Mouse (Mus musculus) lung, embryonic 15.5 days (tissue): ENCODE measurements at regions not wholly inside any gene's neighbourhood (a gene's known extent, or its start where the extent isn't known, plus 50 kb on each side); places are given as distances from the start of the nearest gene placed in this dataset.

ENCODE experiments used
- ATAC-seq: fragments of 200-750 bp; cut with Nextera tagmentation; 2 replicates; pipeline ENCODE4 v1.8.0; 2017; ENCODE audit warnings: moderate number of reproducible peaks, borderline replicate concordance; ENCODE audit not compliant: low FRiP score, low TSS enrichment; ENCODE audit errors: extremely low read depth
- H3K27ac ChIP-seq: fragments of 300-500 bp; sonication (generic); 2 replicates; pipeline ENCODE4 v1.5.1; 2015; ENCODE audit warnings: moderate library complexity, mild to moderate bottlenecking, inconsistent platforms
- H3K27me3 ChIP-seq: fragments of 300-500 bp; sonication (generic); 2 replicates; pipeline ENCODE4 v1.6.1; 2015; ENCODE audit warnings: inconsistent platforms
- H3K36me3 ChIP-seq: fragments of 300-500 bp; sonication (generic); 2 replicates; pipeline ENCODE4 v1.6.1; 2015; ENCODE audit warnings: inconsistent platforms
- H3K4me1 ChIP-seq: fragments of 300-500 bp; sonication (generic); 2 replicates; pipeline ENCODE4 v1.6.1; 2015; ENCODE audit warnings: inconsistent platforms
- H3K4me2 ChIP-seq: fragments of 300-500 bp; sonication (generic); 2 replicates; pipeline ENCODE4 v1.6.1; 2015; ENCODE audit warnings: inconsistent platforms, mild to moderate bottlenecking, moderate library complexity
- H3K4me3 ChIP-seq: fragments of 300-500 bp; sonication (generic); 2 replicates; pipeline ENCODE4 v1.5.1; 2015; ENCODE audit warnings: mild to moderate bottlenecking, inconsistent platforms
- H3K9ac ChIP-seq: fragments of 300-500 bp; sonication (generic); 2 replicates; pipeline ENCODE4 v1.6.1; 2015; ENCODE audit warnings: inconsistent platforms
- H3K9me3 ChIP-seq: fragments of 300-500 bp; sonication (generic); 2 replicates; pipeline ENCODE4 v1.6.1; 2016; ENCODE audit warnings: inconsistent platforms
- WGBS: fragments of 180-500 bp; shearing (Covaris S2); methylation state at CpG from one replicate; pipeline ENCODE4 v1.1.7; 2015; 5-methylcytosine and 5-hydroxymethylcytosine counted together

GRCm38 (mm10) chr13:48153684-48154413, 107.2 kb upstream of the Id4 start:
- no peak overlapping the region for H3K4me2 ChIP-seq
- no peaks in the 10 kb centered on the region for H3K36me3 ChIP-seq
- no peaks in the 10 kb centered on the region for H3K27me3 ChIP-seq
- no peak overlapping the region for H3K4me3 ChIP-seq
- WGBS: 70% methylated on average over 7 of the region's 7 CpGs
- H3K9ac ChIP-seq: no peak overlapping the region
- H3K27ac ChIP-seq: no peak overlapping the region
- H3K4me1 ChIP-seq: no peaks in the 10 kb centered on the region
- no peaks in the 10 kb centered on the region for H3K9me3 ChIP-seq
- no peak for ATAC-seq

- Histone ChIP-seq H3K9ac (no peak overlapping the region), H3K4me1 (no peaks in the 10 kb centered on the region), H3K27ac (no peak overlapping the region), H3K36me3 (no peaks in the 10 kb centered on the region), H3K27me3 (no peaks in the 10 kb centered on the region), H3K9me3 (no peaks in the 10 kb centered on the region), H3K4me2 (no peak overlapping the region), H3K4me3 (no peak overlapping the region)
- 48% methylated on average over 6 of the region's 6 CpGs for WGBS
- ATAC-seq: no peak
Measured at GRCm38 (mm10) chr13:48154414-48155105, 106.5 kb upstream of the Id4 start.

GRCm38 (mm10) chr13:48159020-48159910, 101.8 kb upstream of the Id4 start:
- H3K4me3 ChIP-seq: no peak overlapping the region
- H3K27me3 ChIP-seq: no peaks in the 10 kb centered on the region
- H3K9me3 ChIP-seq: no peaks in the 10 kb centered on the region
- no peaks in the 10 kb centered on the region for H3K36me3 ChIP-seq
- H3K27ac ChIP-seq: no peak overlapping the region
- no peak overlapping the region for H3K9ac ChIP-seq
- H3K4me1 ChIP-seq: no peaks in the 10 kb centered on the region
- no peak for ATAC-seq
- H3K4me2 ChIP-seq: no peak overlapping the region
- 28% methylated on average over 15 of the region's 15 CpGs for WGBS

GRCm38 (mm10) chr13:48160161-48160560, 100.9 kb upstream of the Id4 start:
- Histone ChIP-seq H3K4me3 (no peak overlapping the region), H3K4me1 (no peaks in the 10 kb centered on the region), H3K4me2 (no peak overlapping the region), H3K27ac (no peak overlapping the region), H3K36me3 (no peaks in the 10 kb centered on the region), H3K9me3 (no peaks in the 10 kb centered on the region), H3K9ac (no peak overlapping the region), H3K27me3 (no peaks in the 10 kb centered on the region)
- no peak for ATAC-seq
- 69% methylated on average over 5 of the region's 5 CpGs for WGBS

GRCm38 (mm10) chr13:48161339-48161738, 99.7 kb upstream of the Id4 start:
- ATAC-seq: no peak
- 75% methylated on average over 9 of the region's 9 CpGs for WGBS

GRCm38 (mm10) chr13:48164586-48164985, 96.4 kb upstream of the Id4 start:
- Histone ChIP-seq H3K9me3 (no peaks in the 10 kb centered on the region), H3K27ac (no peak overlapping the region), H3K4me3 (no peak overlapping the region), H3K4me1 (no peaks in the 10 kb centered on the region), H3K9ac (no peak overlapping the region), H3K4me2 (no peak overlapping the region), H3K27me3 (no peaks in the 10 kb centered on the region), H3K36me3 (no peaks in the 10 kb centered on the region)
- ATAC-seq: no peak
- WGBS: 88% methylated on average over 6 of the region's 6 CpGs

More at GRCm38 (mm10) chr13:48161339-48161738, 99.7 kb upstream of the Id4 start:
- no peak overlapping the region for H3K4me3 ChIP-seq
- H3K4me2 ChIP-seq: no peak overlapping the region
- no peak overlapping the region for H3K9ac ChIP-seq
- no peaks in the 10 kb centered on the region for H3K36me3 ChIP-seq
- H3K9me3 ChIP-seq: no peaks in the 10 kb centered on the region
- H3K27ac ChIP-seq: no peak overlapping the region
- H3K27me3 ChIP-seq: no peaks in the 10 kb centered on the region
- no peaks in the 10 kb centered on the region for H3K4me1 ChIP-seq

GRCm38 (mm10) chr13:48165838-48166237, 95.2 kb upstream of the Id4 start:
- H3K9me3 ChIP-seq: no peaks in the 10 kb centered on the region
- WGBS: 73% methylated on average over 1 of the region's 1 CpGs
- H3K36me3 ChIP-seq: no peaks in the 10 kb centered on the region
- no peak overlapping the region for H3K27ac ChIP-seq
- H3K4me2 ChIP-seq: no peak overlapping the region
- ATAC-seq: no peak
- no peak overlapping the region for H3K9ac ChIP-seq
- no peaks in the 10 kb centered on the region for H3K4me1 ChIP-seq
- no peak overlapping the region for H3K4me3 ChIP-seq
- no peaks in the 10 kb centered on the region for H3K27me3 ChIP-seq

GRCm38 (mm10) chr13:48167976-48168375, 93.1 kb upstream of the Id4 start:
- H3K4me3 ChIP-seq: no peak overlapping the region
- no peak overlapping the region for H3K27ac ChIP-seq
- no peaks in the 10 kb centered on the region for H3K36me3 ChIP-seq
- H3K9ac ChIP-seq: no peak overlapping the region
- no peaks in the 10 kb centered on the region for H3K27me3 ChIP-seq
- H3K4me1 ChIP-seq: no peaks in the 10 kb centered on the region
- ATAC-seq: no peak
- H3K9me3 ChIP-seq: no peaks in the 10 kb centered on the region
- 45% methylated on average over 8 of the region's 8 CpGs for WGBS
- H3K4me2 ChIP-seq: no peak overlapping the region

- H3K4me2 ChIP-seq: no peak overlapping the region
- no peak overlapping the region for H3K27ac ChIP-seq
- no peaks in the 10 kb centered on the region for H3K36me3 ChIP-seq
- H3K4me1 ChIP-seq: no peaks in the 10 kb centered on the region
- H3K27me3 ChIP-seq: no peaks in the 10 kb centered on the region
- no peaks in the 10 kb centered on the region for H3K9me3 ChIP-seq
- WGBS: 56% methylated on average over 16 of the region's 16 CpGs
- ATAC-seq: no peak
- H3K4me3 ChIP-seq: no peak overlapping the region
- H3K9ac ChIP-seq: no peak overlapping the region
Measured at GRCm38 (mm10) chr13:48171309-48171953, 89.6 kb upstream of the Id4 start.

GRCm38 (mm10) chr13:48171994-48172393, 89.0 kb upstream of the Id4 start:
- Histone ChIP-seq H3K4me1 (no peaks in the 10 kb centered on the region), H3K27me3 (no peaks in the 10 kb centered on the region), H3K4me3 (no peak overlapping the region), H3K9me3 (no peaks in the 10 kb centered on the region), H3K4me2 (no peak overlapping the region), H3K27ac (no peak overlapping the region), H3K36me3 (no peaks in the 10 kb centered on the region), H3K9ac (no peak overlapping the region)
- 66% methylated on average over 3 of the region's 3 CpGs for WGBS
- no peak for ATAC-seq

GRCm38 (mm10) chr13:48192476-48192875, 68.6 kb upstream of the Id4 start:
- no peak overlapping the region for H3K9ac ChIP-seq
- 91% methylated on average over 2 of the region's 2 CpGs for WGBS
- H3K4me3 ChIP-seq: no peak overlapping the region
- H3K27ac ChIP-seq: no peak overlapping the region
- H3K4me2 ChIP-seq: no peak overlapping the region
- no peak for ATAC-seq
- H3K36me3 ChIP-seq: no peaks in the 10 kb centered on the region
- no peaks in the 10 kb centered on the region for H3K9me3 ChIP-seq
- no peaks in the 10 kb centered on the region for H3K4me1 ChIP-seq
- H3K27me3 ChIP-seq: no peaks in the 10 kb centered on the region
